Mouse (Mus musculus) lung, embryonic 14.5 days (tissue): ENCODE data around the gene Wdr54. TPM values are rescaled to one million over a fixed set of nuclear protein-coding genes. Genes with fewer than 3 reads are reported as not detected.

ENCODE experiments used
- ATAC-seq: fragments of 200-750 bp; cut with Nextera tagmentation; 2 replicates; pipeline ENCODE4 v1.8.0; 2017; ENCODE audit warnings: mild to moderate bottlenecking, moderate TSS enrichment, moderate library complexity; ENCODE audit not compliant: insufficient read depth
- DNase-seq: peaks from one replicate; pipeline ENCODE4 v3.0.0-alpha.2; 2015
- H3K27ac ChIP-seq: fragments of 300-500 bp; sonication (generic); 2 replicates; pipeline ENCODE4 v1.5.1; 2014; ENCODE audit warnings: low read depth, mild to moderate bottlenecking, moderate library complexity
- H3K27me3 ChIP-seq: fragments of 300-500 bp; sonication (generic); 2 replicates; pipeline ENCODE4 v1.6.1; 2014; ENCODE audit warnings: low read length, control low read depth; ENCODE audit not compliant: insufficient read depth
- H3K36me3 ChIP-seq: fragments of 300-500 bp; sonication (generic); 2 replicates; pipeline ENCODE4 v1.6.1; 2014; ENCODE audit warnings: control low read depth; ENCODE audit not compliant: insufficient read depth
- H3K4me1 ChIP-seq: fragments of 300-500 bp; sonication (generic); 2 replicates; pipeline ENCODE4 v1.6.1; 2014; ENCODE audit warnings: antibody characterized with exemption, control low read depth; ENCODE audit not compliant: insufficient read depth
- H3K4me2 ChIP-seq: fragments of 300-500 bp; sonication (generic); 2 replicates; pipeline ENCODE4 v1.6.1; 2014; ENCODE audit warnings: mild to moderate bottlenecking
- H3K4me3 ChIP-seq: fragments of 300-500 bp; sonication (generic); 2 replicates; pipeline ENCODE4 v1.5.1; 2014; ENCODE audit warnings: low read depth, low read length
- H3K9ac ChIP-seq: fragments of 300-500 bp; sonication (generic); 2 replicates; pipeline ENCODE4 v1.6.1; 2014
- H3K9me3 ChIP-seq: fragments of 300-500 bp; sonication (generic); 2 replicates; pipeline ENCODE4 v1.6.1; 2016; ENCODE audit warnings: low read depth, low read length, control low read depth
- CTCF ChIP-seq: IDR thresholded peaks from 2 replicates; pipeline ENCODE4 v1.5.1; 2016; ENCODE audit warnings: antibody characterized with exemption, low read depth
- WGBS: fragments of 180-500 bp; shearing (Covaris S2); extraction: QIAGEN DNeasy Blood & Tissue Kit; methylation state at CpG from one replicate; pipeline ENCODE4 v1.1.7; 2014; 5-methylcytosine and 5-hydroxymethylcytosine counted together
- polyA plus RNA-seq: library from polyadenylated mRNA; unstranded; fragments of >200 nt; fragmentation: Nextera tagmentation; extraction: Ambion mirVana; gene quantifications from 2 replicates; pipeline ENCODE4 v1.2.1, GENCODE M21; 2014

Wdr54 gene
- polyA plus RNA-seq, 1 experiment from 2014 or later = 8.5 TPM

DNA sequence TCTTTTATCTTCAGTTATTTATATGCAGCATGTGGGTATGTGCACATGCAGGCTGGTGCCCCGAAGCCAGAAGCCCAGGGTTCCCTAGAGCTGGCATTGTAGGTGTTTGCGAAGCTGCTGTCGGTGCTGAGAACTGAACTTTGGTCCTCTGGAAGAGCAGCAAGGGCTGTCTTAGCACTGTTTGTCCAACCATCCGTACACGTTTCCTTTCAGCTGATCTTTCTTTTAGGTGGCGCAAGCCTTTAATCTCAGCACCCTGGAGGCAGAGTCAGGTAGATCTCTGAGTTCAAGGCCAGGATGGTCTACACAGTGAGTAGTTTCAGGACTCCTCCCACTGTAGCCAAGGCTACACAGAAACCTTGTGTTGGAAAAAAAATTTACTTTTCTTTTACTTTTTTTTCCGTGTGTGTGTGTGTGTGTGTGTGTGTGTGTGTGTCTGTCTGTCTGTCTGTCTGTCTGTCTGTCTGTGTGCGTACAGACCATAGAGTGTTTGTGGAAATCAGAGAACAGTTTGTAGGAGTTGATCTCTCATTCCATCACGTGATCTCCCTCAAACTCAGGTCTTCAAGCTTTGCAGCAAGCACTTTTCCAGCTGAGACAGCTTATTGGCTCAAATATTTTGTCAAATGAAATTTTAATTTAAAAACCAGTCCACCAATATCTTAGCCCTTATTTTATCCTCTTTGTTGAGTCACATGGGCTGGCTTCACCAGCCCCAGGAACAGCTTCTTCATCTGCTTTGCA, 23.8 kb downstream of the Wdr54 start:
- no peak overlapping the region for H3K9ac ChIP-seq
- no peak for TF ChIP-seq CTCF
- no peak overlapping the region for H3K4me2 ChIP-seq
- ATAC-seq = no peak
- peaks cover 17% of the 10 kb centered on the region for H3K4me1 ChIP-seq
- no peak for DNase-seq
- no peak overlapping the region for H3K4me3 ChIP-seq
- H3K9me3 ChIP-seq = no peaks in the 10 kb centered on the region
- no peak overlapping the region; the same call in 1 of the 2 replicates for H3K27ac ChIP-seq
- WGBS = 73% methylated on average over 9 of the region's 9 CpGs
- H3K36me3 ChIP-seq = no peaks in the 10 kb centered on the region
- H3K27me3 ChIP-seq = no peaks in the 10 kb centered on the region

DNA sequence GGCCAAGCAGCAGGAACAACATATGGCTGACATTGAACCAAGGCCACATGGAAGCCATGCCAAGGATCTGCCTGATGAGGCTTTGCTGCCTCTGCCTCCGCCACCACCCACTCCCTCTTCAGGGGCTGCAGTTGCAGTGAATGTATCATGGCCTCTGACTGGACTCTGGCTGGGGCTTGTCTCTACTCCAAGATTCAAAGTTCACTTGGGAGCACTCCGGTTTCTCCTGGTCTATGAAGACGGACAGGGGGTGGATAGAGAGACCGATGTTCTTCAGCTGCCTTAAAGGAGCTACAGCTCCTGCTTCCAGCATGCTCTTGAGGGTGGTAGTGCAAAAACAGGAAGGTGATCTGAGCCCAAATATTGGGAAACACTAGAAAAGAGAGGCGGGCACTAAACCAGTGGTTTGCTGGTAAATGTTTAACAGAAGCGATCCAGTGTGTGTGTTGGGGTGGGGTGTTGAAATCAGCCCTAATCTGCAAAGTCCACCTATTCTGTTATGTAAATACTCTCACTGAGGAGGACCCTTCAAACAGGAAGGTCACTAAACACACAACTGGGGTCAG, 24.6 kb downstream of the Wdr54 start:
- ATAC-seq (no peak), DNase-seq (no peak)
- H3K27ac ChIP-seq = peak overlapping the region; percentile 69; the same call in 1 of the 2 replicates
- H3K4me1 ChIP-seq = peaks cover 17% of the 10 kb centered on the region
- no peaks in the 10 kb centered on the region for H3K36me3 ChIP-seq
- H3K9me3 ChIP-seq = no peaks in the 10 kb centered on the region
- H3K27me3 ChIP-seq = no peaks in the 10 kb centered on the region
- 47% methylated on average over 6 of the region's 6 CpGs for whole genome bisulfite sequencing
- TF ChIP-seq CTCF = no peak
- 0 out of 2 replicates have a peak overlapping the region, but pooled peaks have one; percentile 20 for H3K4me2 ChIP-seq
- H3K4me3 ChIP-seq = no peak overlapping the region
- H3K9ac ChIP-seq = no peak overlapping the region

DNA sequence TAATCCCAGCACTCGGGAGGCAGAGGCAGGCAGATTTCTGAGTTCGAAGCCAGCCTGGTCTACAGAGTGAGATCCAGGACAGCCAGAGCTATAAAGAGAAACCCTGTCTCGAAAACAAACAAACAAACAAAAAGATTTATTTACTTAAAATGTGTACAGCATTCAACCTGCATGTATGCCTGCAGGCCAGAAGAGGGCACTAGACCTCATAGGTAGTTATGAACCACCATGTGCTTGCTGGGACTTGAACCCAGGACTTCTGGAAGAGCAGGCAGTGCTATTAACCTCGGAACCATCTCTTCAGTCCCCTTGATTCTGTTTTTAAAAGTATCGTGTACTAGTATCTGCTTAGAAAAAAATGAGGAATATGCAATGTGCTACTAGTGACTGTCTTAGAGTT, 28.8 kb downstream of the Wdr54 start:
- Histone ChIP-seq H3K4me2 (no peak overlapping the region), H3K9ac (no peak overlapping the region), H3K4me1 (peaks cover 13% of the 10 kb centered on the region), H3K36me3 (0 out of 2 replicates have a peak, but pooled peaks cover 2% of the 10 kb centered on the region), H3K4me3 (no peak overlapping the region), H3K27me3 (no peaks in the 10 kb centered on the region), H3K9me3 (no peaks in the 10 kb centered on the region), H3K27ac (no peak overlapping the region)
- DNase-seq (no peak), ATAC-seq (no peak)
- WGBS = 89% methylated on average over 5 of the region's 5 CpGs
- peak; percentile 18 for TF ChIP-seq CTCF

DNA sequence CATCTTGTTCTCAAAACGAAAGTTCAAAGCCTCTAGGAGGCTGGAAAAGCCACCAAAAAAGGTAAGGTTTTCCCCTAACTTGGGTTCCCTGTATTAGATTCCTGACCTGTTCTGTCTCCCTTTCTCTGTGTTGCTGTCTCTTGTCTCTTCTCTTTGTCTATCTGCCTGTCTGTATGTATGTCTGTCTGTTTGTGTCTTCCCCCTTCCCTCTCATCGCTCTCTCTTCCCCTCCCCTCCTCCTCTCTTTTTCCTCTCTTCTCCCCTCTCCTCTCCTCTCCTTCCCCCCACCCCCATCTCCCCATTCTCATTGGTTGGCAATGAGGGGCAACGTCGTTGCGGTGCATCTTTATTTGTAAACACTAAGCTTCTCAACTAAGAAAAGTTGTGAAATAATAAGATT, 30.9 kb downstream of the Wdr54 start, which contains the start of gene Ino80b:
Gene Ino80b, minus strand, starts transcription at position 101 of the 400 bp plus-strand sequence.
- Histone ChIP-seq H3K4me2 (peak within 1 kb of the TSS; percentile 94), H3K36me3 (0 out of 2 replicates have a peak, but pooled peaks cover 2% of the 10 kb centered on the region), H3K27me3 (no peaks in the 10 kb centered on the region), H3K9me3 (no peaks in the 10 kb centered on the region), H3K4me3 (peak within 1 kb of the TSS; percentile 75), H3K4me1 (peaks cover 10% of the 10 kb centered on the region; the same call in 1 of the 2 replicates), H3K27ac (peak within 1 kb of the TSS; percentile 70; the same call in 1 of the 2 replicates), H3K9ac (peak within 1 kb of the TSS; percentile 67)
- no peak for ATAC-seq
- no peak for DNase-seq
- TF ChIP-seq CTCF = no peak
- WGBS = 19% methylated on average over 5 of the region's 5 CpGs

DNA sequence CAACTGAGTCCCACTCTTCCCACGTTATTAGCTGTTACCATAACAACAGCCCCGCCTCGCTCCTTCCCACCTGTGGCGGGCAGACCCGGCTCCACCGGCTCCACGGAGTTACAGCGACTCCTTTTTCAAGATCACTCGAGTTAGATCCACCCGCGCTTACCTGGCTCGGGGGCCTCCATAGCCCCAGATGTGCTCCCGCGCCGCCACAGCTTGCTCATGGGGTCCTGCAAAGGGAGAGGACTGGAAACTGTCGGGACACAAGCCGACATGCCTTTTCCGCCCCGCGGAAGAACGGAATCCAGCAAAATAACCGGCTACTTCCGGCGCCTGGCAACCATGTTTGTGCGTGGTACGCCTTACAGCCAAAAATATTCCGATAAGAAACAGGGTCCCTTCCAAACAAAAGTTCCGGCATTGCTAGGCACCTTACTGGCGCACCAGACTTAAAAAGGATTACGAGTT, 31.3 kb downstream of the Wdr54 start:
- no peaks in the 10 kb centered on the region for H3K27me3 ChIP-seq
- under 1% methylated on average over 30 of the region's 30 CpGs for WGBS
- H3K4me2 ChIP-seq = peak overlapping the region; percentile 94
- peak overlapping the region; percentile 75 for H3K4me3 ChIP-seq
- peaks cover 13% of the 10 kb centered on the region; the same call in 1 of the 2 replicates for H3K4me1 ChIP-seq
- H3K27ac ChIP-seq = peak overlapping the region; percentile 70; the same call in 1 of the 2 replicates
- no peak for TF ChIP-seq CTCF
- H3K9me3 ChIP-seq = no peaks in the 10 kb centered on the region
- ATAC-seq (peak; percentile 2; the same call in 1 of the 2 replicates), DNase-seq (peak; percentile 98)
- peaks cover 2% of the 10 kb centered on the region; the same call in 1 of the 2 replicates for H3K36me3 ChIP-seq
- peak overlapping the region; percentile 67 for H3K9ac ChIP-seq

DNA sequence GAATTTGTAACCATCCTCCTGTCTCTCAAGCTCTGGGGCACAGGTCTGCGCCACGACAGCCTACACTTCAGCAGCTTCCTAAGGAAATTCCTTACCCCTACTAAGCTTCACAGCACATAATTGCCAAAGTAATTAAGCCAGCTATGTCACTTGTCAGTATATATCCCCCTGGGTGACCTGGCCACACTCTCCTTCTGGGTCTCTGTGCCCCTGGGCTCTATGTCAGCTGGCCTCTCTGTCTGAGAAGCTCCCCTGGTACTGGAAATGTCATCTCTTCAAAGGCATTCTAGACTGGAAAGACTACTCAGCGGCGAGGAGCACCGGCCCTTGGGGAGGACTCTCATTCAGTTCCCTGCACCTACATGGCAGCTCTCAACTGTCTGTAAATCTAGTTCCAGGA, 33.2 kb downstream of the Wdr54 start:
- no peak for DNase-seq
- Histone ChIP-seq H3K4me1 (peaks cover 13% of the 10 kb centered on the region), H3K36me3 (peaks cover 19% of the 10 kb centered on the region), H3K27ac (peak overlapping the region; percentile 98; the same call in 1 of the 2 replicates), H3K9ac (peak overlapping the region; percentile 88), H3K27me3 (no peaks in the 10 kb centered on the region), H3K4me2 (peak overlapping the region; percentile 98), H3K4me3 (peak overlapping the region; percentile 79), H3K9me3 (no peaks in the 10 kb centered on the region)
- ATAC-seq = no peak
- WGBS = 73% methylated on average over 5 of the region's 5 CpGs
- no peak for TF ChIP-seq CTCF
